Mouse (Mus musculus) CH12.LX (cell line): ENCODE data around the gene Rps26. TPM values are rescaled to one million over a fixed set of nuclear protein-coding genes. Genes with fewer than 3 reads are reported as not detected.
A peak's percentile ranks its signal among the peaks of the same experiment; 100 is the strongest.

Experiments used
- DNase-seq: peaks from one replicate; pipeline ENCODE4 v3.0.0-alpha.2; 2013; ENCODE audit errors: extremely low read depth
- H3K27ac ChIP-seq: 2 replicates; pipeline ENCODE4 v1.5.1; 2012; ENCODE audit warnings: low read depth, mild to moderate bottlenecking, control low read depth, moderate library complexity; ENCODE audit not compliant: insufficient read depth
- H3K27me3 ChIP-seq: replicated peaks from 2 replicates; pipeline ENCODE3; 2012; ENCODE audit warnings: inconsistent platforms
- H3K36me3 ChIP-seq, 2 experiments: replicated peaks in 1 of 2; 2 replicates each; pipeline versions ENCODE3 to v1.6.1; 2012; ENCODE audit warnings: inconsistent platforms in 1 of 2, low read length in 1 of 2, mild to moderate bottlenecking in 1 of 2, mixed read lengths in 1 of 2, moderate library complexity in 1 of 2; ENCODE audit not compliant: control insufficient read depth in 1 of 2, insufficient read depth in 1 of 2
- H3K4me1 ChIP-seq, 2 experiments: 2 replicates each; pipeline ENCODE4 v1.6.1; 2012; ENCODE audit warnings: inconsistent platforms in 1 of 2, moderate library complexity in 1 of 2; ENCODE audit not compliant: insufficient read depth in 2 of 2, control insufficient read depth in 1 of 2
- H3K4me2 ChIP-seq: 2 replicates; pipeline ENCODE4 v1.6.1; 2012; ENCODE audit warnings: low read depth, mild to moderate bottlenecking, control low read depth; ENCODE audit not compliant: poor library complexity, insufficient read depth, severe bottlenecking
- H3K4me3 ChIP-seq, 3 experiments: fragments of 150-350 bp in 1 of 3; sonication (generic) in 1 of 3; replicated peaks in 1 of 3; 2 replicates each; pipeline versions ENCODE3 to v1.5.1; 2011 to 2012; ENCODE audit warnings: low read depth in 2 of 3, low read length in 2 of 3, mild to moderate bottlenecking in 2 of 3, moderate library complexity in 2 of 3, control low read depth in 1 of 3, improper control_type of control experiment in 1 of 3, inconsistent platforms in 1 of 3, mixed read lengths in 1 of 3; ENCODE audit not compliant: poor library complexity in 1 of 3
- H3K79me2 ChIP-seq: replicated peaks from 2 replicates; pipeline ENCODE4 v1.6.1; 2012; ENCODE audit warnings: mild to moderate bottlenecking, moderate library complexity; ENCODE audit not compliant: control insufficient read depth, poor library complexity, insufficient read depth, severe bottlenecking; ENCODE audit errors: extremely low read depth
- H3K9ac ChIP-seq: 2 replicates; pipeline ENCODE4 v1.6.1; 2012; ENCODE audit warnings: low read depth, mild to moderate bottlenecking, control low read depth, moderate library complexity; ENCODE audit not compliant: insufficient read depth
- H3K9me3 ChIP-seq: replicated peaks from 2 replicates; pipeline ENCODE3; 2012; ENCODE audit warnings: low read length, inconsistent platforms, mixed read lengths
- BHLHE40 ChIP-seq: IDR thresholded peaks from 2 replicates; pipeline ENCODE4 v1.6.1; 2011; ENCODE audit warnings: mild to moderate bottlenecking, low read depth, low read length, improper control_type of control experiment
- CHD1 ChIP-seq: IDR thresholded peaks from 2 replicates; pipeline ENCODE4 v1.6.1; 2012; ENCODE audit warnings: low read depth, low read length, improper control_type of control experiment, inconsistent platforms
- CTCF ChIP-seq, 2 experiments: IDR thresholded peaks in 1 of 2; conservative IDR thresholded peaks in 1 of 2; 2 replicates each; pipeline ENCODE4 v1.5.1; 2011 to 2012; ENCODE audit warnings: low read depth in 2 of 2, low read length in 2 of 2, improper control_type of control experiment in 1 of 2, inconsistent platforms in 1 of 2, mild to moderate bottlenecking in 1 of 2, moderate library complexity in 1 of 2
- E2F4 ChIP-seq: IDR thresholded peaks from 2 replicates; pipeline ENCODE4 v1.6.1; 2011; ENCODE audit warnings: low read depth, low read length, improper control_type of control experiment; ENCODE audit not compliant: insufficient replicate concordance
- GABPA ChIP-seq: IDR thresholded peaks from 2 replicates; pipeline ENCODE4 v1.6.1; 2012; ENCODE audit warnings: low read depth, low read length, improper control_type of control experiment, inconsistent platforms; ENCODE audit not compliant: insufficient replicate concordance
- HCFC1 ChIP-seq: IDR thresholded peaks from 2 replicates; pipeline ENCODE4 v1.6.1; 2012; ENCODE audit warnings: low read depth, mild to moderate bottlenecking, inconsistent platforms, low read length, improper control_type of control experiment
- JUND ChIP-seq: conservative IDR thresholded peaks from 2 replicates; pipeline ENCODE4 v1.6.1; 2011; ENCODE audit warnings: low read depth, low read length, improper control_type of control experiment
- MAX ChIP-seq: IDR thresholded peaks from 2 replicates; pipeline ENCODE4 v1.6.1; 2011; ENCODE audit warnings: low read length, improper control_type of control experiment
- MEF2A ChIP-seq: IDR thresholded peaks from 2 replicates; pipeline ENCODE4 v1.6.1; 2014; ENCODE audit warnings: low read depth, mild to moderate bottlenecking, inconsistent platforms, low read length, improper control_type of control experiment, borderline replicate concordance
- MYC ChIP-seq: IDR thresholded peaks from 2 replicates; pipeline ENCODE4 v1.6.1; 2011; ENCODE audit warnings: low read depth, mild to moderate bottlenecking, improper control_type of control experiment, low read length
- NELFE ChIP-seq: IDR thresholded peaks from 2 replicates; pipeline ENCODE4 v1.6.1; 2011; ENCODE audit warnings: low read depth, low read length, improper control_type of control experiment
- NRF1 ChIP-seq: IDR thresholded peaks from 2 replicates; pipeline ENCODE4 v1.6.1; 2014; ENCODE audit warnings: low read depth, mild to moderate bottlenecking, inconsistent platforms, low read length, improper control_type of control experiment, moderate library complexity
- RAD21 ChIP-seq: IDR thresholded peaks from 2 replicates; pipeline ENCODE4 v1.6.1; 2011; ENCODE audit warnings: low read depth, mild to moderate bottlenecking, low read length, improper control_type of control experiment, moderate library complexity
- TCF12 ChIP-seq: IDR thresholded peaks from 2 replicates; pipeline ENCODE4 v1.6.1; 2014; ENCODE audit warnings: low read depth, mild to moderate bottlenecking, inconsistent platforms, low read length, improper control_type of control experiment
- USF1 ChIP-seq: IDR thresholded peaks from 2 replicates; pipeline ENCODE4 v1.6.1; 2014; ENCODE audit warnings: low read depth, mild to moderate bottlenecking, inconsistent platforms, low read length, improper control_type of control experiment
- USF2 ChIP-seq: conservative IDR thresholded peaks from 2 replicates; pipeline ENCODE4 v1.6.1; 2011; ENCODE audit warnings: low read depth, low read length, improper control_type of control experiment
- ZC3H11A ChIP-seq: IDR thresholded peaks from 2 replicates; pipeline ENCODE4 v1.6.1; 2012; ENCODE audit warnings: low read depth, mild to moderate bottlenecking, inconsistent platforms, low read length, improper control_type of control experiment
- ZKSCAN1 ChIP-seq: IDR thresholded peaks from 2 replicates; pipeline ENCODE4 v1.6.1; 2012; ENCODE audit warnings: low read depth, inconsistent platforms, low read length, improper control_type of control experiment, borderline replicate concordance
- ZNF384 ChIP-seq: IDR thresholded peaks from 2 replicates; pipeline ENCODE4 v1.6.1; 2012; ENCODE audit warnings: low read depth, low read length, improper control_type of control experiment, inconsistent platforms
- dilution Hi-C: fragments of 300-500 bp; cut with MboI; formaldehyde crosslinking; loops from 2 replicates; pipeline ENCODE4 v1.14.3; 2020; ENCODE audit warnings: low sequenced_read_pairs; ENCODE audit not compliant: extremely low pct_unique_long_range_greater_than_20kb, extremely low pct_ligation_motif_present
- in situ Hi-C: fragments of 300-500 bp; cut with MboI; formaldehyde crosslinking; loops from 3 replicates; pipeline ENCODE4 v1.14.3; 2019; ENCODE audit warnings: low sequenced_read_pairs, low pct_ligation_motif_present, low pct_unique_long_range_greater_than_20kb, mixed read lengths
- polyA plus RNA-seq: library from polyadenylated mRNA; unstranded; fragments of >175 nt; gene quantifications from 2 replicates; pipeline ENCODE4 v1.2.1, GENCODE M21; 2012; ENCODE audit warnings: low read depth; ENCODE audit not compliant: insufficient read length
- total RNA-seq, 2 experiments: library from RNA; depleted of rRNA; stranded (reverse); fragments of 300-350 nt in 1 of 2; fragments of >200 nt in 1 of 2; gene quantifications; 2 replicates each; pipeline ENCODE4 v1.2.3; 2012 to 2014

Gene Rps26
- total and polyA plus RNA-seq, 3 experiments, result 1,906 to 2,987 (median 2,220) TPM

DNA sequence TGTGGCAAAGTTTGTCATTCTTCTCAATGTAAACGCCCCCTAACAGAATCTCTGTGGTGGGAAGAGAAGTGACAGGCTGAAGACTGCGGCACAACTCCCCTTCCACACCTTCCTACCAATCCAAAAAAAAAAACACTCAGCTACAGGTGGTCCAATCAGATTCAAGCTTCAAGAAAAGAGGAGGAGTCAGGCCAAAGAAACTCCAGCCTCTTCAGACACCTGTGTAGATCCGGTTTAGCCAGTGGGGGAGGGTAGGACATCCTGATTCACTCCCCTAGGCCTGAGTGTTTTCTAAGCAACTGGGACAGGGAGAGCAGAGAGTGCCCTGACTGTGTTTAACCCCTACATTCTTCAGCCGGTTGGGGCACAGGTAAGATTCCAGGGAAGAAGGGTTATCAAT is 42.2 kb downstream of the Rps26 start:
- no peaks in the 10 kb centered on the region for H3K9me3 ChIP-seq
- no peak overlapping the region for H3K27ac ChIP-seq
- in situ Hi-C loops (no loop called here), dilution Hi-C loops (no loop called here)
- H3K4me3 ChIP-seq, result no peak overlapping the region
- peaks cover 68% of the 10 kb centered on the region for H3K27me3 ChIP-seq
- H3K9ac ChIP-seq, result no peak overlapping the region
- H3K4me2 ChIP-seq, result no peak overlapping the region
- no peak for DNase-seq
- no peaks in the 10 kb centered on the region for H3K36me3 ChIP-seq
- H3K79me2 ChIP-seq, result no peaks in the 10 kb centered on the region
- TF ChIP-seq CHD1 (no peak), MAX (no peak), MYC (no peak), ZNF384 (peak; percentile 60), E2F4 (no peak), ZC3H11A (no peak)
- H3K4me1 ChIP-seq, result peaks cover 0 to 25% of the 10 kb centered on the region in 2 experiments; a peak in 2 of 4 replicates

DNA sequence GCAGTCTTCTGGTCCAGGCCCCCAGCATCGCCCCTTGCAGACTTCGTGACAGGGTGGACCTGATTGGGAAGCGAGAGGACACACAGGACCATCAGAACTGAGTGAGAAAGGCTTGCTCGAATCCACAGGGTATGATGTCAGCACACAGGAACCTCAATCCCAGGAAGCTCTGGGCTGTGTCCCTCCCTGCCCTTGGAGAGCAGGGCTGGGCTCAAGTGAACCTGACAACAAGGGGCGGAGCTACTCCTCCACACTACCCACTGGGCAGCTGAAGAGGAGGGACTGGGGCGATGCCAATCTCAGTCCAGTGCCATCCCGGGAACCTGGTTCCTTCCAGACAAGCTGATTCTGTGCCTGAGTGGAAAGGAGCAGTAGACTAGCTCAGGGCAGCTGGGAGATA is 42.9 kb downstream of the Rps26 start:
- H3K36me3 ChIP-seq, result no peaks in the 10 kb centered on the region
- H3K4me1 ChIP-seq, result peaks cover 0 to 18% of the 10 kb centered on the region in 2 experiments; a peak in 2 of 4 replicates
- no peak overlapping the region for H3K9ac ChIP-seq
- no peaks in the 10 kb centered on the region for H3K9me3 ChIP-seq
- no peak for DNase-seq
- H3K27me3 ChIP-seq, result peaks cover 60% of the 10 kb centered on the region
- TF ChIP-seq ZKSCAN1 (no peak), MEF2A (no peak), NRF1 (no peak), ZNF384 (no peak), RAD21 (no peak), HCFC1 (no peak), E2F4 (no peak), ZC3H11A (no peak), GABPA (no peak), NELFE (no peak), JUND (no peak), USF2 (no peak), TCF12 (no peak), CTCF (conservative IDR thresholded peaks at IDR 0.05 in 1 of 2, IDR thresholded peaks at IDR 0.05 in 1 of 2; ENCODE audit: low read depth in 2 of 2, low read length in 2 of 2) (no peak), BHLHE40 (no peak), USF1 (no peak)
- H3K4me2 ChIP-seq, result no peak overlapping the region
- no peak overlapping the region for H3K4me3 ChIP-seq
- in situ Hi-C loops (no loop called here), dilution Hi-C loops (no loop called here)
- no peaks in the 10 kb centered on the region for H3K79me2 ChIP-seq
- no peak overlapping the region for H3K27ac ChIP-seq
